Mouse (Mus musculus): ENCODE measurements at regions not wholly inside any gene's neighbourhood (a gene's known extent, or its start where the extent isn't known, plus 50 kb on each side); places are given as distances from the start of the nearest gene placed in this dataset.

GRCm38 (mm10) chr7:111877591-111877990 lies 97.8 kb upstream of the Galnt18 start:
- TF ChIP-seq CTCF (IDR thresholded peaks at IDR 0.05; ENCODE audit: control insufficient read depth, insufficient read depth, insufficient read length): no peak
- TF ChIP-seq USF1 (IDR thresholded peaks at IDR 0.05; ENCODE audit: low read depth): no peak
- TF ChIP-seq MAX (IDR thresholded peaks at IDR 0.05): no peak
